Mouse (Mus musculus): ENCODE measurements around the gene Ttll9. TPM values are rescaled to one million over a fixed set of nuclear protein-coding genes. Genes with fewer than 3 reads are reported as not detected.
A peak's percentile ranks its signal among the peaks of the same experiment; 100 is the strongest.

The Ttll9 gene
- polyA plus RNA-seq, 2 experiments: 0.14 to 0.47 TPM

GRCm38 (mm10) chr2:152941106-152941505 lies 21.2 kb upstream of the Ttll9 start:
- WGBS: 80% methylated on average over 6 of the region's 6 CpGs
- Histone ChIP-seq H3K9me3 (ENCODE audit: control insufficient read depth, low read length) (no peaks in the 10 kb centered on the region), H3K36me3 (ENCODE audit: control insufficient read depth, insufficient read depth, low read length) (no peaks in the 10 kb centered on the region), H3K4me2 (replicated peaks; ENCODE audit: low read depth, low read length, severe bottlenecking) (no peak overlapping the region), H3K4me1 (ENCODE audit: control insufficient read depth, insufficient read depth, low read length) (peaks cover 7% of the 10 kb centered on the region), H3K4me3 (replicated peaks; ENCODE audit: low read length) (no peak overlapping the region), H3K27me3 (ENCODE audit: control insufficient read depth, insufficient read depth, low read length) (peaks cover 39% of the 10 kb centered on the region), H3K9ac (ENCODE audit: low read depth, low read length, severe bottlenecking) (no peak overlapping the region), H3K27ac (replicated peaks; ENCODE audit: low read depth, low read length) (no peak overlapping the region)
- TF ChIP-seq POLR2A (IDR thresholded peaks at IDR 0.05; ENCODE audit: borderline replicate concordance, extremely low read depth, insufficient read depth, insufficient read length): no peak
- ATAC-seq (ENCODE audit: low FRiP score, low read depth): no peak
- no peak for DNase-seq (ENCODE audit: low spot score)

- Histone ChIP-seq H3K4me1 (ENCODE audit: control insufficient read depth, insufficient read depth, low read length) (peaks cover 7% of the 10 kb centered on the region), H3K4me3 (replicated peaks; ENCODE audit: low read length) (no peak overlapping the region), H3K36me3 (ENCODE audit: control insufficient read depth, insufficient read depth, low read length) (no peaks in the 10 kb centered on the region), H3K27me3 (ENCODE audit: control insufficient read depth, insufficient read depth, low read length) (peaks cover 39% of the 10 kb centered on the region), H3K27ac (replicated peaks; ENCODE audit: low read depth, low read length) (no peak overlapping the region), H3K9me3 (ENCODE audit: control insufficient read depth, low read length) (no peaks in the 10 kb centered on the region), H3K4me2 (replicated peaks; ENCODE audit: low read depth, low read length, severe bottlenecking) (no peak overlapping the region), H3K9ac (ENCODE audit: low read depth, low read length, severe bottlenecking) (no peak overlapping the region)
- ATAC-seq (ENCODE audit: low FRiP score, low read depth) (no peak), DNase-seq (ENCODE audit: low spot score) (no peak)
- WGBS: 22% methylated on average over 7 of the region's 7 CpGs
- no peak for TF ChIP-seq POLR2A (IDR thresholded peaks at IDR 0.05; ENCODE audit: borderline replicate concordance, extremely low read depth, insufficient read depth, insufficient read length)
These were observed 20.5 kb upstream of the Ttll9 start for GRCm38 (mm10) chr2:152941776-152942175.

- peaks cover 39% of the 10 kb centered on the region for H3K27me3 ChIP-seq (ENCODE audit: control insufficient read depth, insufficient read depth, low read length)
- ATAC-seq (ENCODE audit: low FRiP score, low read depth): no peak
These were observed 19.3 kb upstream of the Ttll9 start for GRCm38 (mm10) chr2:152942898-152943515.

GRCm38 (mm10) chr2:152943568-152943967 lies 18.7 kb upstream of the Ttll9 start:
- 8% methylated on average over 8 of the region's 8 CpGs for WGBS
- no peak overlapping the region for H3K27ac ChIP-seq (replicated peaks; ENCODE audit: low read depth, low read length)
- H3K36me3 ChIP-seq (ENCODE audit: control insufficient read depth, insufficient read depth, low read length): no peaks in the 10 kb centered on the region
- no peak for ATAC-seq (ENCODE audit: low FRiP score, low read depth)
- no peak for DNase-seq (ENCODE audit: low spot score)
- H3K4me2 ChIP-seq (replicated peaks; ENCODE audit: low read depth, low read length, severe bottlenecking): peak overlapping the region; percentile 88
- peak overlapping the region; percentile 54 for H3K9ac ChIP-seq (ENCODE audit: low read depth, low read length, severe bottlenecking)
- peaks cover 7% of the 10 kb centered on the region for H3K4me1 ChIP-seq (ENCODE audit: control insufficient read depth, insufficient read depth, low read length)
- peaks cover 39% of the 10 kb centered on the region for H3K27me3 ChIP-seq (ENCODE audit: control insufficient read depth, insufficient read depth, low read length)
- TF ChIP-seq POLR2A (IDR thresholded peaks at IDR 0.05; ENCODE audit: borderline replicate concordance, extremely low read depth, insufficient read depth, insufficient read length): no peak
- H3K9me3 ChIP-seq (ENCODE audit: control insufficient read depth, low read length): no peaks in the 10 kb centered on the region
- H3K4me3 ChIP-seq (replicated peaks; ENCODE audit: low read length): peak overlapping the region; percentile 42

More at GRCm38 (mm10) chr2:152942898-152943515, 19.3 kb upstream of the Ttll9 start:
- H3K9me3 ChIP-seq (ENCODE audit: control insufficient read depth, low read length): no peaks in the 10 kb centered on the region
- peaks cover 7% of the 10 kb centered on the region for H3K4me1 ChIP-seq (ENCODE audit: control insufficient read depth, insufficient read depth, low read length)
- peak overlapping the region; percentile 54 for H3K9ac ChIP-seq (ENCODE audit: low read depth, low read length, severe bottlenecking)
- DNase-seq (ENCODE audit: low spot score): no peak
- H3K27ac ChIP-seq (replicated peaks; ENCODE audit: low read depth, low read length): no peak overlapping the region
- H3K4me3 ChIP-seq (replicated peaks; ENCODE audit: low read length): peak overlapping the region; percentile 42
- peak overlapping the region; percentile 88 for H3K4me2 ChIP-seq (replicated peaks; ENCODE audit: low read depth, low read length, severe bottlenecking)
- no peak for TF ChIP-seq POLR2A (IDR thresholded peaks at IDR 0.05; ENCODE audit: borderline replicate concordance, extremely low read depth, insufficient read depth, insufficient read length)
- H3K36me3 ChIP-seq (ENCODE audit: control insufficient read depth, insufficient read depth, low read length): no peaks in the 10 kb centered on the region
- 0% methylated on average over 50 of the region's 65 CpGs for WGBS

GRCm38 (mm10) chr2:152944013-152944412 lies 18.3 kb upstream of the Ttll9 start:
- DNase-seq (ENCODE audit: low spot score): no peak
- H3K27me3 ChIP-seq (ENCODE audit: control insufficient read depth, insufficient read depth, low read length): peaks cover 39% of the 10 kb centered on the region
- H3K27ac ChIP-seq (replicated peaks; ENCODE audit: low read depth, low read length): no peak overlapping the region
- no peak overlapping the region for H3K9ac ChIP-seq (ENCODE audit: low read depth, low read length, severe bottlenecking)
- no peak for TF ChIP-seq POLR2A (IDR thresholded peaks at IDR 0.05; ENCODE audit: borderline replicate concordance, extremely low read depth, insufficient read depth, insufficient read length)
- no peaks in the 10 kb centered on the region for H3K36me3 ChIP-seq (ENCODE audit: control insufficient read depth, insufficient read depth, low read length)
- ATAC-seq (ENCODE audit: low FRiP score, low read depth): no peak
- H3K4me3 ChIP-seq (replicated peaks; ENCODE audit: low read length): no peak overlapping the region
- H3K4me2 ChIP-seq (replicated peaks; ENCODE audit: low read depth, low read length, severe bottlenecking): no peak overlapping the region
- H3K9me3 ChIP-seq (ENCODE audit: control insufficient read depth, low read length): no peaks in the 10 kb centered on the region
- peaks cover 7% of the 10 kb centered on the region for H3K4me1 ChIP-seq (ENCODE audit: control insufficient read depth, insufficient read depth, low read length)
- WGBS: 56% methylated on average over 9 of the region's 9 CpGs
